ENCODE assay signal across 25 mouse cellular contexts in genomic region chr11:119118905-119119304, GRCm38 (mm10). TPM values are rescaled to one million over a fixed set of nuclear protein-coding genes. Genes with fewer than 3 reads are reported as not detected.
DNase-seq lines count a peak whose midpoint lies in the region; ATAC-seq and TF ChIP-seq lines count a peak whose summit lies in the region.
"Had no signal": no experiment of that assay in that cellular context is flagged by ENCODE, and none has a peak within 500 bp of the region (broad histone marks: within the 10 kb centered on the region; RNA-seq: fewer than 3 reads in every experiment).

No protein-coding gene starts in this region.

- no peaks in the 10 kb centered on the region for H3K36me3 ChIP-seq in forebrain, embryonic 12.5 days (replicated peaks)
- H3K36me3 ChIP-seq in forebrain, embryonic 11.5 days (ENCODE audit: control insufficient read depth, insufficient read depth, low read length) = no peaks in the 10 kb centered on the region
- H3K36me3 ChIP-seq in hindbrain, postnatal 0 days (ENCODE audit: insufficient read depth, low read length) = no peaks in the 10 kb centered on the region
- H3K36me3 ChIP-seq in hindbrain, embryonic 12.5 days = no peaks in the 10 kb centered on the region
- H3K36me3 ChIP-seq in neural tube, embryonic 13.5 days = no peaks in the 10 kb centered on the region
- H3K36me3 ChIP-seq in neural tube, embryonic 15.5 days = no peaks in the 10 kb centered on the region
- H3K36me3 ChIP-seq: embryonic facial prominence, embryonic 13.5 days; heart, embryonic 12.5 days; limb, embryonic 12.5 days; liver, embryonic 12.5 days had no signal

- intact Hi-C loops in left cerebral cortex, postnatal 36 days (cut with DNase I) = no loop called here

- no peak overlapping the region for H3K4me2 ChIP-seq in forebrain, embryonic 12.5 days
- H3K4me2 ChIP-seq in forebrain, embryonic 11.5 days (ENCODE audit: low read depth, low read length, severe bottlenecking) = no peak overlapping the region
- no peak overlapping the region for H3K4me2 ChIP-seq in hindbrain, postnatal 0 days (ENCODE audit: low read depth, low read length)
- no peak overlapping the region for H3K4me2 ChIP-seq in hindbrain, embryonic 12.5 days (replicated peaks)
- H3K4me2 ChIP-seq in neural tube, embryonic 13.5 days = no peak overlapping the region
- H3K4me2 ChIP-seq in neural tube, embryonic 15.5 days = no peak overlapping the region
- H3K4me2 ChIP-seq: embryonic facial prominence, embryonic 13.5 days; heart, embryonic 12.5 days; limb, embryonic 12.5 days; liver, embryonic 12.5 days; midbrain, embryonic 11.5 days had no signal

- H3K4me3 ChIP-seq in forebrain, embryonic 12.5 days (replicated peaks) = no peak overlapping the region
- no peak overlapping the region for H3K4me3 ChIP-seq in forebrain, embryonic 11.5 days (ENCODE audit: low read depth, low read length)
- no peak overlapping the region for H3K4me3 ChIP-seq in hindbrain, postnatal 0 days (ENCODE audit: low read length)
- no peak overlapping the region for H3K4me3 ChIP-seq in hindbrain, embryonic 12.5 days
- H3K4me3 ChIP-seq in neural tube, embryonic 13.5 days = no peak overlapping the region
- no peak overlapping the region for H3K4me3 ChIP-seq in neural tube, embryonic 15.5 days (replicated peaks)
- H3K4me3 ChIP-seq: embryonic facial prominence, embryonic 13.5 days; heart, embryonic 12.5 days; layer of hippocampus, adult 2 months; limb, embryonic 12.5 days; liver, embryonic 12.5 days; myocyte had no signal

- H3K4me1 ChIP-seq in forebrain, embryonic 12.5 days = peaks cover 19% of the 10 kb centered on the region
- H3K4me1 ChIP-seq in forebrain, embryonic 11.5 days (replicated peaks; ENCODE audit: control insufficient read depth, insufficient read depth, low read length) = no peaks in the 10 kb centered on the region
- H3K4me1 ChIP-seq in hindbrain, postnatal 0 days (ENCODE audit: insufficient read depth, low read length) = peaks cover 5% of the 10 kb centered on the region; the same call in 1 of the 2 replicates
- H3K4me1 ChIP-seq in hindbrain, embryonic 12.5 days = peaks cover 21% of the 10 kb centered on the region
- H3K4me1 ChIP-seq in neural tube, embryonic 13.5 days (replicated peaks) = peaks cover 24% of the 10 kb centered on the region
- peaks cover 17% of the 10 kb centered on the region for H3K4me1 ChIP-seq in neural tube, embryonic 15.5 days

- WGBS in forebrain, embryonic 12.5 days = 20% methylated on average over 7 of the region's 7 CpGs
- 21% methylated on average over 6 of the region's 7 CpGs for WGBS in forebrain, embryonic 11.5 days
- 33% methylated on average over 7 of the region's 7 CpGs for WGBS in hindbrain, postnatal 0 days
- 18% methylated on average over 7 of the region's 7 CpGs for WGBS in hindbrain, embryonic 12.5 days
- 20% methylated on average over 7 of the region's 7 CpGs for WGBS in neural tube, embryonic 13.5 days
- WGBS in neural tube, embryonic 15.5 days = 16% methylated on average over 7 of the region's 7 CpGs

- peak overlapping the region; percentile 22; the same call in 1 of the 2 replicates for H3K27ac ChIP-seq in forebrain, embryonic 12.5 days
- H3K27ac ChIP-seq in forebrain, embryonic 11.5 days (ENCODE audit: low read depth, low read length) = no peak overlapping the region
- no peak overlapping the region for H3K27ac ChIP-seq in hindbrain, postnatal 0 days
- H3K27ac ChIP-seq in hindbrain, embryonic 12.5 days = no peak overlapping the region
- H3K27ac ChIP-seq in neural tube, embryonic 13.5 days (replicated peaks) = no peak overlapping the region
- no peak overlapping the region for H3K27ac ChIP-seq in neural tube, embryonic 15.5 days (replicated peaks)
- H3K27ac ChIP-seq: embryonic facial prominence, embryonic 13.5 days; layer of hippocampus, adult 2 months; limb, embryonic 12.5 days; liver, embryonic 12.5 days; stomach, postnatal 0 days had no signal

- ATAC-seq in forebrain, embryonic 12.5 days (ENCODE audit: low FRiP score) = peak; percentile 36; the same call in 1 of the 2 replicates
- ATAC-seq in forebrain, embryonic 11.5 days (replicated peaks; ENCODE audit: low FRiP score) = no peak
- ATAC-seq in hindbrain, postnatal 0 days = peak; percentile 55; the same call in 1 of the 2 replicates
- ATAC-seq in hindbrain, embryonic 12.5 days (ENCODE audit: low FRiP score) = no peak
- ATAC-seq in neural tube, embryonic 13.5 days (ENCODE audit: low read depth) = no peak
- ATAC-seq in neural tube, embryonic 15.5 days (ENCODE audit: low FRiP score) = no peak
- ATAC-seq: CD4-positive, CD25-positive, alpha-beta regulatory T cell, adult 4 months; intestine, postnatal 0 days; liver, embryonic 12.5 days had no signal

- H3K9me3 ChIP-seq in forebrain, embryonic 12.5 days = no peaks in the 10 kb centered on the region
- H3K9me3 ChIP-seq in forebrain, embryonic 11.5 days (ENCODE audit: control insufficient read depth, low read length) = no peaks in the 10 kb centered on the region
- no peaks in the 10 kb centered on the region for H3K9me3 ChIP-seq in hindbrain, postnatal 0 days (ENCODE audit: low read length)
- no peaks in the 10 kb centered on the region for H3K9me3 ChIP-seq in hindbrain, embryonic 12.5 days (replicated peaks)
- H3K9me3 ChIP-seq in neural tube, embryonic 13.5 days = no peaks in the 10 kb centered on the region
- H3K9me3 ChIP-seq in neural tube, embryonic 15.5 days (replicated peaks) = no peaks in the 10 kb centered on the region
- H3K9me3 ChIP-seq: embryonic facial prominence, embryonic 13.5 days; heart, embryonic 12.5 days; limb, embryonic 12.5 days; liver, embryonic 12.5 days had no signal

- H3K9ac ChIP-seq in forebrain, embryonic 12.5 days = no peak overlapping the region
- no peak overlapping the region for H3K9ac ChIP-seq in forebrain, embryonic 11.5 days (ENCODE audit: low read length)
- H3K9ac ChIP-seq in hindbrain, postnatal 0 days (replicated peaks; ENCODE audit: low read length) = no peak overlapping the region
- no peak overlapping the region; the same call in 1 of the 2 replicates for H3K9ac ChIP-seq in hindbrain, embryonic 12.5 days
- 0 out of 2 replicates have a peak overlapping the region, but pooled peaks have one; percentile 1 for H3K9ac ChIP-seq in neural tube, embryonic 13.5 days
- no peak overlapping the region for H3K9ac ChIP-seq in neural tube, embryonic 15.5 days (replicated peaks)
- H3K9ac ChIP-seq: heart, embryonic 12.5 days; limb, embryonic 12.5 days; liver, embryonic 12.5 days had no signal

- DNase-seq in forebrain, embryonic 11.5 days (ENCODE audit: low spot score) = no peak
- DNase-seq in hindbrain, postnatal 0 days (ENCODE audit: low spot score) = peak; percentile 28
- no peak for DNase-seq in left cerebral cortex, postnatal 36 days (ENCODE audit: low spot score in 2 of 2)
- DNase-seq: adrenal gland, postnatal 36 days; cerebellum, adult 11-12 months; cerebellum, postnatal 14 days; heart, postnatal 14 days; kidney, postnatal 25 days; lung, adult 18-20 months; lung, postnatal 10 days; thymus, adult 2 months had no signal

- peaks cover 9% of the 10 kb centered on the region for H3K27me3 ChIP-seq in forebrain, embryonic 12.5 days
- H3K27me3 ChIP-seq in forebrain, embryonic 11.5 days (ENCODE audit: control insufficient read depth, insufficient read depth, low read length) = no peaks in the 10 kb centered on the region
- no peaks in the 10 kb centered on the region; the same call in 1 of the 2 replicates for H3K27me3 ChIP-seq in hindbrain, postnatal 0 days (ENCODE audit: insufficient read depth, low read length)
- H3K27me3 ChIP-seq in hindbrain, embryonic 12.5 days = peaks cover 8% of the 10 kb centered on the region
- no peaks in the 10 kb centered on the region; the same call in 1 of the 2 replicates for H3K27me3 ChIP-seq in neural tube, embryonic 13.5 days
- no peaks in the 10 kb centered on the region; the same call in 1 of the 2 replicates for H3K27me3 ChIP-seq in neural tube, embryonic 15.5 days (replicated peaks)

- peak; percentile 10; the same call in 1 of the 2 replicates for TF ChIP-seq CTCF in hindbrain, postnatal 0 days (IDR thresholded peaks at IDR 0.05; ENCODE audit: low read depth)

RNA-seq across cellular contexts. Expression of gene Cbx4, which starts 32.9 kb away (rescaled TPM):
- polyA plus RNA-seq in forebrain, embryonic 12.5 days (2016; fragmentation: Nextera tagmentation; extraction: Ambion mirVana) = 12.7 and 14.5 TPM in 2 replicates
- 6.4 and 7.0 TPM in 2 replicates for polyA plus RNA-seq in forebrain, embryonic 11.5 days (2014; fragmentation: Nextera tagmentation; extraction: Ambion mirVana)
- total RNA-seq in hindbrain, postnatal 0 days (2014; rRNA removed) = 33.6 and 41.3 TPM in 2 replicates
- 22.4 and 23.7 TPM in 2 replicates for polyA plus RNA-seq in hindbrain, postnatal 0 days (2015; fragmentation: Nextera tagmentation; extraction: Ambion mirVana)
- polyA plus RNA-seq in hindbrain, embryonic 12.5 days (2016; fragmentation: Nextera tagmentation; extraction: Ambion mirVana) = 13.2 and 15.0 TPM in 2 replicates
- 14.8 and 16.5 TPM in 2 replicates for polyA plus RNA-seq in neural tube, embryonic 13.5 days (2015; fragmentation: Nextera tagmentation; extraction: Ambion mirVana)
- 20.2 and 24.2 TPM in 2 replicates for polyA plus RNA-seq in neural tube, embryonic 15.5 days (2015; fragmentation: Nextera tagmentation; extraction: Ambion mirVana)
- total RNA-seq in left cerebral cortex, postnatal 36 days (2021) = 10 to 100 TPM; 60.9 to 68.6 TPM

Comparison
In these comparisons a context has a peak if more than half of its experiments do, and no peak if none do; other contexts are left out.
1. ATAC-seq: peak in forebrain, embryonic 12.5 days (single experiment) and hindbrain, postnatal 0 days (single experiment); none in forebrain, embryonic 11.5 days (single experiment), hindbrain, embryonic 12.5 days (single experiment), neural tube, embryonic 13.5 days (single experiment) and neural tube, embryonic 15.5 days (single experiment).